Mouse (Mus musculus): ENCODE measurements around the gene Hif3a. TPM values are rescaled to one million over a fixed set of nuclear protein-coding genes. Genes with fewer than 3 reads are reported as not detected.
"Not testable (repeated sequence)": the region's sequence is repeated elsewhere in the genome, so short reads cannot be mapped to it uniquely, and the experiment has no call there.

Gene Hif3a
- polyA plus RNA-seq (2015; fragmentation: Nextera tagmentation; extraction: Ambion mirVana) = 36.0 and 43.3 TPM in 2 replicates

- Histone ChIP-seq H3K27me3 (ENCODE audit: control insufficient read depth, insufficient read depth, low read depth, low read length) (no peaks in the 10 kb centered on the region), H3K36me3 (ENCODE audit: control insufficient read depth, insufficient read depth) (no peaks in the 10 kb centered on the region), H3K4me3 (ENCODE audit: low read depth, low read length) (peak within 1 kb of the TSS; percentile 62), H3K27ac (ENCODE audit: low read length) (peak within 1 kb of the TSS; percentile 98), H3K9me3 (replicated peaks; ENCODE audit: control insufficient read depth, low read length) (no peaks in the 10 kb centered on the region), H3K4me1 (ENCODE audit: control insufficient read depth, low read depth, low read length) (peaks cover 71% of the 10 kb centered on the region), H3K4me2 (ENCODE audit: low read depth, low read length) (peak within 1 kb of the TSS; percentile 73), H3K9ac (ENCODE audit: low read depth, low read length) (peak within 1 kb of the TSS; percentile 77)
- peak; percentile 12 for ATAC-seq (ENCODE audit: low read depth)
- 4% methylated on average over 15 of the region's 15 CpGs for WGBS (ENCODE audit: insufficient replicate concordance)
These were observed at the start of gene Hif3a for GRCm38 (mm10) chr7:17062389-17062788. Hif3a (minus strand) TSS chr7:17062427.

GRCm38 (mm10) chr7:17101631-17102030 lies 39.4 kb upstream of the Hif3a start:
- not testable (repeated sequence) for H3K4me3 ChIP-seq (ENCODE audit: low read depth, low read length); H3K36me3 ChIP-seq (ENCODE audit: control insufficient read depth, insufficient read depth); H3K4me2 ChIP-seq (ENCODE audit: low read depth, low read length); H3K9me3 ChIP-seq (replicated peaks; ENCODE audit: control insufficient read depth, low read length); ATAC-seq (ENCODE audit: low read depth); H3K4me1 ChIP-seq (ENCODE audit: control insufficient read depth, low read depth, low read length); H3K27ac ChIP-seq (ENCODE audit: low read length); H3K9ac ChIP-seq (ENCODE audit: low read depth, low read length); H3K27me3 ChIP-seq (ENCODE audit: control insufficient read depth, insufficient read depth, low read depth, low read length)
- 70% methylated on average over 13 of the region's 13 CpGs for WGBS (ENCODE audit: insufficient replicate concordance)

GRCm38 (mm10) chr7:17091280-17091679 lies 29.1 kb upstream of the Hif3a start:
- 3% methylated on average over 1 of the region's 1 CpGs for WGBS (ENCODE audit: insufficient replicate concordance)
- H3K27me3 ChIP-seq (ENCODE audit: control insufficient read depth, insufficient read depth, low read depth, low read length) = no peaks in the 10 kb centered on the region
- H3K36me3 ChIP-seq (ENCODE audit: control insufficient read depth, insufficient read depth) = no peaks in the 10 kb centered on the region
- H3K4me1 ChIP-seq (ENCODE audit: control insufficient read depth, low read depth, low read length) = no peaks in the 10 kb centered on the region
- H3K4me2 ChIP-seq (ENCODE audit: low read depth, low read length) = no peak overlapping the region
- no peak overlapping the region for H3K4me3 ChIP-seq (ENCODE audit: low read depth, low read length)
- H3K27ac ChIP-seq (ENCODE audit: low read length) = no peak overlapping the region
- H3K9me3 ChIP-seq (replicated peaks; ENCODE audit: control insufficient read depth, low read length) = no peaks in the 10 kb centered on the region
- no peak overlapping the region for H3K9ac ChIP-seq (ENCODE audit: low read depth, low read length)
- no peak for ATAC-seq (ENCODE audit: low read depth)

GRCm38 (mm10) chr7:17090058-17090585 lies 27.9 kb upstream of the Hif3a start:
- ATAC-seq (ENCODE audit: low read depth) = no peak

GRCm38 (mm10) chr7:17087731-17088130 lies 25.5 kb upstream of the Hif3a start:
- no peak overlapping the region for H3K4me2 ChIP-seq (ENCODE audit: low read depth, low read length)
- no peaks in the 10 kb centered on the region for H3K27me3 ChIP-seq (ENCODE audit: control insufficient read depth, insufficient read depth, low read depth, low read length)
- 64% methylated on average over 3 of the region's 3 CpGs for WGBS (ENCODE audit: insufficient replicate concordance)
- no peaks in the 10 kb centered on the region for H3K36me3 ChIP-seq (ENCODE audit: control insufficient read depth, insufficient read depth)
- H3K9ac ChIP-seq (ENCODE audit: low read depth, low read length) = no peak overlapping the region
- H3K4me1 ChIP-seq (ENCODE audit: control insufficient read depth, low read depth, low read length) = no peaks in the 10 kb centered on the region
- H3K4me3 ChIP-seq (ENCODE audit: low read depth, low read length) = no peak overlapping the region
- no peaks in the 10 kb centered on the region for H3K9me3 ChIP-seq (replicated peaks; ENCODE audit: control insufficient read depth, low read length)
- ATAC-seq (ENCODE audit: low read depth) = no peak
- H3K27ac ChIP-seq (ENCODE audit: low read length) = no peak overlapping the region

More at GRCm38 (mm10) chr7:17090058-17090585, 27.9 kb upstream of the Hif3a start:
- Histone ChIP-seq H3K4me3 (ENCODE audit: low read depth, low read length) (no peak overlapping the region), H3K9me3 (replicated peaks; ENCODE audit: control insufficient read depth, low read length) (no peaks in the 10 kb centered on the region), H3K9ac (ENCODE audit: low read depth, low read length) (no peak overlapping the region), H3K4me1 (ENCODE audit: control insufficient read depth, low read depth, low read length) (no peaks in the 10 kb centered on the region), H3K4me2 (ENCODE audit: low read depth, low read length) (no peak overlapping the region), H3K27ac (ENCODE audit: low read length) (no peak overlapping the region), H3K27me3 (ENCODE audit: control insufficient read depth, insufficient read depth, low read depth, low read length) (no peaks in the 10 kb centered on the region), H3K36me3 (ENCODE audit: control insufficient read depth, insufficient read depth) (no peaks in the 10 kb centered on the region)
- 35% methylated on average over 3 of the region's 3 CpGs for WGBS (ENCODE audit: insufficient replicate concordance)

DNA sequence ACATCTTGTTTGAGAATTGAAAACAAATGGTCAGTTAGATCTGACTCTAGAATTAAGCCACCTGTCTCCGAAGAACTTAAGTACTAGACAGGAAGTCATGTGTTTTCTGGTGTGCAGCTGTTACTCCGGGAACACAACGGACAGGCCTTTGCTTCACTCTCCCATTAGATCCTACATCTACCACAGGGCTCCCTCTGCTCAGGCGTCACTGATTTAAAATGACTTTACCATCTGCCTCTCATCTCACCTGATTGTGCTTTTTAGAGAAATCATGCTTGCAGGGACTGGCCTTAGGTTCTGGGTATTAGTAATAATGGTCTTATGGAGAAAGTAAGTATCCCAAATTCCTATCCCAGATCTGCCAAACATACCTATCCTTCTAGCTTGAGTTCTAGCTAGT lies 20.5 kb upstream of the Hif3a start:
- Histone ChIP-seq H3K9me3 (replicated peaks; ENCODE audit: control insufficient read depth, low read length) (no peaks in the 10 kb centered on the region), H3K9ac (ENCODE audit: low read depth, low read length) (no peak overlapping the region), H3K4me1 (ENCODE audit: control insufficient read depth, low read depth, low read length) (no peaks in the 10 kb centered on the region), H3K27me3 (ENCODE audit: control insufficient read depth, insufficient read depth, low read depth, low read length) (no peaks in the 10 kb centered on the region), H3K27ac (ENCODE audit: low read length) (no peak overlapping the region), H3K4me3 (ENCODE audit: low read depth, low read length) (no peak overlapping the region), H3K36me3 (ENCODE audit: control insufficient read depth, insufficient read depth) (no peaks in the 10 kb centered on the region), H3K4me2 (ENCODE audit: low read depth, low read length) (no peak overlapping the region)
- ATAC-seq (ENCODE audit: low read depth) = no peak
- WGBS (ENCODE audit: insufficient replicate concordance) = 61% methylated on average over 4 of the region's 4 CpGs

DNA sequence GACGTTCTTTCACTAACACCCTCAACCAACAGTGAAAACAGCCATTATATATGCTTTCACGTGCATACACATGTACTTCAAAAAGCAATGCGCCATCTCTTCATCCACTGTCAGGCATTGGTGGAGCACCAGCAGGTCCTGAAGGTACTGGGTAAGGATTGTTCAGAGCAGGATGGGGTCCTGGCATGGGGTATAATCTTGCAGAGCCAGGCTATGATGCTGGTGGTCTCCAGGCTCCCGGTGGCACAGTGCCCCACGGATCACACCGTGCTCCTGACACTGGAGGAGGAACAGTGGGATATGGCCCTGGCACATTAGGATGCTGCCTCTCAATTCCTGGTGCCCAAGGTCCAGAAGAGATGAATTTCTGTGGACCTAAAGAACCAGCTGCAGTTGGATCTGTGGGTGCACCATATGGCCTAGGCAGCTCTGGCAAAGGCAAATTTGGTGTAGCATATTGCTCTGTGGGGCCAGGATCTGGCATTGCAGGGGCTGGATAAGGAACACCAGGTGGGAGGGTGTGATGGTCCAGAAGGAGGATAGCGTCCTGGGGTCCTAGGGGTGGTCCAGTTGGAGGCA lies 15.9 kb upstream of the Hif3a start:
- H3K4me3 ChIP-seq (ENCODE audit: low read depth, low read length) = no peak overlapping the region
- no peak for ATAC-seq (ENCODE audit: low read depth)
- 65% methylated on average over 7 of the region's 7 CpGs for WGBS (ENCODE audit: insufficient replicate concordance)

DNA sequence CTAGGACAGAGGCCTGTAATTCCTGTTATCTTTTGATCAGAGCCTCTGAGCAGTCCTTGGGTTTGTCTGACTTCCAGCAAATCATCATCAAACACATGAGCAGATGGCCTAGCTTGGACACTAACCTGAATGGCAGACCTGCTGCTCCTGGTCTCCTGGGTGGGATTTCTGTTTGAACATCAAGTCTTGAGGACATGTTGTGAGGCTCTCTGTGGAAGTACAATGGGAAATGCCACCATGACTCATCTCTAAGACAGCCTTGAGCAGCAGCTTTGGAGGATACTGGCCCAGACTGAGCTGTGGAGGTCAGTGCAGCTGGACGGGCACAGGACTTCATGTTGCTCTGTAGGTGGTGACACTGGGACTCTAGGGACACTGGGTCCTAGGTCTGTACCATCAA lies 14.3 kb upstream of the Hif3a start:
- 71% methylated on average over 1 of the region's 1 CpGs for WGBS (ENCODE audit: insufficient replicate concordance)
- no peaks in the 10 kb centered on the region; the same call in 1 of the 2 replicates for H3K9me3 ChIP-seq (replicated peaks; ENCODE audit: control insufficient read depth, low read length)
- ATAC-seq (ENCODE audit: low read depth) = no peak

More for the DNA sequence above, 15.9 kb upstream of the Hif3a start:
- H3K27ac ChIP-seq (ENCODE audit: low read length) = no peak overlapping the region
- H3K36me3 ChIP-seq (ENCODE audit: control insufficient read depth, insufficient read depth) = no peaks in the 10 kb centered on the region
- H3K9ac ChIP-seq (ENCODE audit: low read depth, low read length) = no peak overlapping the region
- peaks cover 7% of the 10 kb centered on the region for H3K4me1 ChIP-seq (ENCODE audit: control insufficient read depth, low read depth, low read length)
- H3K9me3 ChIP-seq (replicated peaks; ENCODE audit: control insufficient read depth, low read length) = no peaks in the 10 kb centered on the region; the same call in 1 of the 2 replicates
- H3K4me2 ChIP-seq (ENCODE audit: low read depth, low read length) = no peak overlapping the region
- H3K27me3 ChIP-seq (ENCODE audit: control insufficient read depth, insufficient read depth, low read depth, low read length) = no peaks in the 10 kb centered on the region

DNA sequence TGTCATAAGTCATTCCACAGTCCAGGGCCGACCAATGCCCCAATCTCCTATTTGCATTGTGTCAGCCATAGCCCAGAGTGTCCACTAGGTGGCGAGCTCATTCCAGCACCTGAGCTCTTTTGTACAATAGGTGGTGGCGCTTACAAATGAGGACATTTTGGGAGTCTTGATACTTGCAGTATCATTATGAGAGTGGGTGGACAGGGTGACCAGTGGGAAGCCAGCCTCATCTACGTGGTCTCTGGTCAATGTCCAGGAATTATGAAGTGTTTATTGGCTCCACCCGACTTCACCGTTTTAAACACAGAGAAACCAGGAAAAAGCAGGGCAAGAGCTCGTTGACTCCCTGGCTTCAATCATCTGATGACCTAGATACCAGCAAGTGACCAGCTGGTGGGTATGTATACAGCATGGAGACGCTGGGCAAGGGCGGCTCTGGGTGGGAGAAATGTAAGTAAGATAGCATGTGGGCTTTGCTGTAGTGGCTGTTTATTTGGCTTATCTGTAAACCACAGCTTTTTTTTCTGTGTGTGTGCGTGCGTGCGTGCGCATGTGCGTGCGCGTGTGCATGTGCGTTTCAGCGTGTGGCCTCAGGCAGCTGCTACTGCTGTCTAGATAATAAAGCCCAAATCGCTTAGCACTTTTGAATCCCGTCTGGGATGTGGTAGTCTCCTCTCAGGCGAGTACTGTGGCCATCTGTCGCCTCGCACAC lies 11.8 kb upstream of the Hif3a start, which contains the start of gene Psg16:
Gene Psg16, plus strand, starts transcription at position 137 of the 712 bp plus-strand sequence.
- H3K9ac ChIP-seq (ENCODE audit: low read depth, low read length) = peak within 1 kb of the TSS; percentile 57
- peak within 1 kb of the TSS; percentile 32 for H3K4me3 ChIP-seq (ENCODE audit: low read depth, low read length)
- H3K9me3 ChIP-seq (replicated peaks; ENCODE audit: control insufficient read depth, low read length) = no peaks in the 10 kb centered on the region; the same call in 1 of the 2 replicates
- H3K27me3 ChIP-seq (ENCODE audit: control insufficient read depth, insufficient read depth, low read depth, low read length) = no peaks in the 10 kb centered on the region
- WGBS (ENCODE audit: insufficient replicate concordance) = 24% methylated on average over 23 of the region's 23 CpGs
- peak; percentile 98 for ATAC-seq (ENCODE audit: low read depth)
- no peaks in the 10 kb centered on the region for H3K36me3 ChIP-seq (ENCODE audit: control insufficient read depth, insufficient read depth)
- H3K4me1 ChIP-seq (ENCODE audit: control insufficient read depth, low read depth, low read length) = peaks cover 7% of the 10 kb centered on the region
- H3K27ac ChIP-seq (ENCODE audit: low read length) = peak within 1 kb of the TSS; percentile 90
- H3K4me2 ChIP-seq (ENCODE audit: low read depth, low read length) = peak within 1 kb of the TSS; percentile 61

More for the DNA sequence above, 14.3 kb upstream of the Hif3a start:
- Histone ChIP-seq H3K36me3 (ENCODE audit: control insufficient read depth, insufficient read depth) (no peaks in the 10 kb centered on the region), H3K27ac (ENCODE audit: low read length) (no peak overlapping the region), H3K4me1 (ENCODE audit: control insufficient read depth, low read depth, low read length) (peaks cover 7% of the 10 kb centered on the region), H3K4me2 (ENCODE audit: low read depth, low read length) (no peak overlapping the region), H3K27me3 (ENCODE audit: control insufficient read depth, insufficient read depth, low read depth, low read length) (no peaks in the 10 kb centered on the region), H3K4me3 (ENCODE audit: low read depth, low read length) (no peak overlapping the region), H3K9ac (ENCODE audit: low read depth, low read length) (no peak overlapping the region)

Measured in liver, embryonic 16.5 days (tissue).